Mouse (Mus musculus): ENCODE data around the gene Ifitm3.
A peak's percentile ranks its signal among the peaks of the same experiment; 100 is the strongest.
"Not testable (repeated sequence)": the region's sequence is repeated elsewhere in the genome, so short reads cannot be mapped to it uniquely, and the experiment has no call there.

The Ifitm3 gene

GRCm38 (mm10) chr7:141010593-141010992 lies at the start of gene Ifitm3:
TSS of gene Ifitm3 (minus strand) at chr7:141010770.
- DNase-seq (ENCODE audit: low spot score), result peak; percentile 49

GRCm38 (mm10) chr7:141059929-141060328 lies 49.4 kb upstream of the Ifitm3 start:
- DNase-seq (ENCODE audit: low spot score), result no peak

- no peak for DNase-seq (ENCODE audit: low spot score)
These were observed 48.2 kb upstream of the Ifitm3 start for GRCm38 (mm10) chr7:141058601-141059341.

GRCm38 (mm10) chr7:141057541-141057940 lies 47.0 kb upstream of the Ifitm3 start:
- DNase-seq (ENCODE audit: low spot score), result no peak

- no peak for DNase-seq (ENCODE audit: low spot score)
These were observed 46.4 kb upstream of the Ifitm3 start for GRCm38 (mm10) chr7:141056976-141057375.

GRCm38 (mm10) chr7:141055785-141056184 lies 45.2 kb upstream of the Ifitm3 start:
- no peak for DNase-seq (ENCODE audit: low spot score)

GRCm38 (mm10) chr7:141052421-141052820 lies 41.9 kb upstream of the Ifitm3 start:
- DNase-seq (ENCODE audit: low spot score), result no peak

GRCm38 (mm10) chr7:141052016-141052415 lies 41.4 kb upstream of the Ifitm3 start:
- no peak for DNase-seq (ENCODE audit: low spot score)

- no peak for DNase-seq (ENCODE audit: low spot score)
These were observed 40.6 kb upstream of the Ifitm3 start for GRCm38 (mm10) chr7:141051060-141051685.

- no peak for DNase-seq (ENCODE audit: low spot score)
These were observed 38.8 kb upstream of the Ifitm3 start for GRCm38 (mm10) chr7:141049326-141049725.

- peak; percentile 90 for DNase-seq (ENCODE audit: low spot score)
These were observed 38.0 kb upstream of the Ifitm3 start for GRCm38 (mm10) chr7:141048226-141049218.

- peak; percentile 65 for DNase-seq (ENCODE audit: low spot score)
These were observed 37.1 kb upstream of the Ifitm3 start for GRCm38 (mm10) chr7:141047581-141048225.

- no peak for DNase-seq (ENCODE audit: low spot score)
These were observed 36.5 kb upstream of the Ifitm3 start for GRCm38 (mm10) chr7:141046931-141047580.

GRCm38 (mm10) chr7:141042539-141042938 lies 32.0 kb upstream of the Ifitm3 start:
- no peak for DNase-seq (ENCODE audit: low spot score)

GRCm38 (mm10) chr7:141041661-141042060 lies 31.1 kb upstream of the Ifitm3 start:
- peak; percentile 62 for DNase-seq (ENCODE audit: low spot score)

- no peak for DNase-seq (ENCODE audit: low spot score)
These were observed 30.5 kb upstream of the Ifitm3 start for GRCm38 (mm10) chr7:141040867-141041606.

GRCm38 (mm10) chr7:141039386-141040107 lies 29.0 kb upstream of the Ifitm3 start:
- no peak for DNase-seq (ENCODE audit: low spot score)

GRCm38 (mm10) chr7:141038090-141039032 lies 27.8 kb upstream of the Ifitm3 start:
- DNase-seq (ENCODE audit: low spot score), result no peak

GRCm38 (mm10) chr7:141036624-141037023 lies 26.1 kb upstream of the Ifitm3 start:
- DNase-seq (ENCODE audit: low spot score), result not testable (repeated sequence)
